Mouse (Mus musculus): ENCODE measurements around the gene Ube2l6. TPM values are rescaled to one million over a fixed set of nuclear protein-coding genes. Genes with fewer than 3 reads are reported as not detected.
A peak's percentile ranks its signal among the peaks of the same experiment; 100 is the strongest.

Gene Ube2l6
- polyA plus RNA-seq, 1 experiment from 2014 or later: 59.4 TPM

- Histone ChIP-seq H3K4me1 (ENCODE audit: control insufficient read depth in 2 of 2, insufficient read depth in 2 of 2, low read length in 2 of 2) (peaks cover 0 to 7% of the 10 kb centered on the region in 2 experiments; a peak in 2 of 4 replicates), H3K27ac (replicated peaks in 1 of 2; ENCODE audit: control insufficient read depth in 1 of 2, insufficient read depth in 1 of 2, low read depth in 2 of 2, low read length in 2 of 2) (no peak overlapping the region), H3K36me3 (ENCODE audit: control insufficient read depth, insufficient read depth, low read length) (no peaks in the 10 kb centered on the region), H3K27me3 (ENCODE audit: control insufficient read depth, insufficient read depth, low read length) (no peaks in the 10 kb centered on the region), H3K4me2 (ENCODE audit: low read length) (no peak overlapping the region), H3K9me3 (ENCODE audit: control insufficient read depth, low read length) (no peaks in the 10 kb centered on the region), H3K4me3 (ENCODE audit: control insufficient read depth in 1 of 2, insufficient read depth in 1 of 2, low read depth in 1 of 2, low read length in 2 of 2) (no peak overlapping the region), H3K9ac (ENCODE audit: low read length) (no peak overlapping the region)
- WGBS: 68% methylated on average over 3 of the region's 3 CpGs
- ATAC-seq (ENCODE audit: insufficient number of reproducible peaks, insufficient read depth, low FRiP score, low read depth): no peak
Measured at GRCm38 (mm10) chr2:84777706-84778105, 20.9 kb upstream of the Ube2l6 start.

GRCm38 (mm10) chr2:84779210-84779609, 19.4 kb upstream of the Ube2l6 start:
- WGBS: 58% methylated on average over 6 of the region's 6 CpGs
- H3K4me2 ChIP-seq (ENCODE audit: low read length): no peak overlapping the region
- ATAC-seq (ENCODE audit: insufficient number of reproducible peaks, insufficient read depth, low FRiP score, low read depth): no peak
- H3K27ac ChIP-seq (replicated peaks in 1 of 2; ENCODE audit: control insufficient read depth in 1 of 2, insufficient read depth in 1 of 2, low read depth in 2 of 2, low read length in 2 of 2): no peak overlapping the region
- no peaks in the 10 kb centered on the region for H3K36me3 ChIP-seq (ENCODE audit: control insufficient read depth, insufficient read depth, low read length)
- no peaks in the 10 kb centered on the region for H3K27me3 ChIP-seq (ENCODE audit: control insufficient read depth, insufficient read depth, low read length)
- H3K4me3 ChIP-seq (ENCODE audit: control insufficient read depth in 1 of 2, insufficient read depth in 1 of 2, low read depth in 1 of 2, low read length in 2 of 2): no peak overlapping the region
- peaks cover 1 to 15% of the 10 kb centered on the region in 2 experiments; a peak in 3 of 4 replicates for H3K4me1 ChIP-seq (ENCODE audit: control insufficient read depth in 2 of 2, insufficient read depth in 2 of 2, low read length in 2 of 2)
- H3K9me3 ChIP-seq (ENCODE audit: control insufficient read depth, low read length): no peaks in the 10 kb centered on the region
- no peak overlapping the region for H3K9ac ChIP-seq (ENCODE audit: low read length)

- Histone ChIP-seq H3K4me3 (ENCODE audit: control insufficient read depth in 1 of 2, insufficient read depth in 1 of 2, low read depth in 1 of 2, low read length in 2 of 2) (no peak overlapping the region), H3K9ac (ENCODE audit: low read length) (no peak overlapping the region), H3K27me3 (ENCODE audit: control insufficient read depth, insufficient read depth, low read length) (no peaks in the 10 kb centered on the region), H3K27ac (replicated peaks in 1 of 2; ENCODE audit: control insufficient read depth in 1 of 2, insufficient read depth in 1 of 2, low read depth in 2 of 2, low read length in 2 of 2) (no peak overlapping the region), H3K4me2 (ENCODE audit: low read length) (no peak overlapping the region), H3K36me3 (ENCODE audit: control insufficient read depth, insufficient read depth, low read length) (no peaks in the 10 kb centered on the region), H3K9me3 (ENCODE audit: control insufficient read depth, low read length) (no peaks in the 10 kb centered on the region), H3K4me1 (ENCODE audit: control insufficient read depth in 2 of 2, insufficient read depth in 2 of 2, low read length in 2 of 2) (peaks cover 6 to 24% of the 10 kb centered on the region in 2 experiments; a peak in 3 of 4 replicates)
- no peak for ATAC-seq (ENCODE audit: insufficient number of reproducible peaks, insufficient read depth, low FRiP score, low read depth)
- whole genome bisulfite sequencing: 54% methylated on average over 1 of the region's 1 CpGs
Measured at GRCm38 (mm10) chr2:84783315-84783714, 15.3 kb upstream of the Ube2l6 start.

- Histone ChIP-seq H3K27me3 (ENCODE audit: control insufficient read depth, insufficient read depth, low read length) (no peaks in the 10 kb centered on the region), H3K36me3 (ENCODE audit: control insufficient read depth, insufficient read depth, low read length) (no peaks in the 10 kb centered on the region), H3K9ac (ENCODE audit: low read length) (no peak overlapping the region), H3K27ac (replicated peaks in 1 of 2; ENCODE audit: control insufficient read depth in 1 of 2, insufficient read depth in 1 of 2, low read depth in 2 of 2, low read length in 2 of 2) (peak overlapping the region; percentile 28 to 56; a peak in 3 of 4 replicates), H3K4me3 (ENCODE audit: control insufficient read depth in 1 of 2, insufficient read depth in 1 of 2, low read depth in 1 of 2, low read length in 2 of 2) (no peak overlapping the region), H3K4me2 (ENCODE audit: low read length) (no peak overlapping the region), H3K9me3 (ENCODE audit: control insufficient read depth, low read length) (no peaks in the 10 kb centered on the region), H3K4me1 (ENCODE audit: control insufficient read depth in 2 of 2, insufficient read depth in 2 of 2, low read length in 2 of 2) (peaks cover 6 to 21% of the 10 kb centered on the region in 2 experiments; a peak in 3 of 4 replicates)
- ATAC-seq (ENCODE audit: insufficient number of reproducible peaks, insufficient read depth, low FRiP score, low read depth): peak; percentile 59; the same call in 1 of the 2 replicates
- whole genome bisulfite sequencing: 35% methylated on average over 3 of the region's 3 CpGs
Measured at GRCm38 (mm10) chr2:84783840-84784566, 14.6 kb upstream of the Ube2l6 start.

- Histone ChIP-seq H3K27ac (replicated peaks in 1 of 2; ENCODE audit: control insufficient read depth in 1 of 2, insufficient read depth in 1 of 2, low read depth in 2 of 2, low read length in 2 of 2) (no peak overlapping the region), H3K36me3 (ENCODE audit: control insufficient read depth, insufficient read depth, low read length) (no peaks in the 10 kb centered on the region), H3K9ac (ENCODE audit: low read length) (no peak overlapping the region), H3K4me3 (ENCODE audit: control insufficient read depth in 1 of 2, insufficient read depth in 1 of 2, low read depth in 1 of 2, low read length in 2 of 2) (no peak overlapping the region), H3K4me2 (ENCODE audit: low read length) (no peak overlapping the region), H3K9me3 (ENCODE audit: control insufficient read depth, low read length) (no peaks in the 10 kb centered on the region), H3K4me1 (ENCODE audit: control insufficient read depth in 2 of 2, insufficient read depth in 2 of 2, low read length in 2 of 2) (peaks cover 11 to 28% of the 10 kb centered on the region in 2 experiments), H3K27me3 (ENCODE audit: control insufficient read depth, insufficient read depth, low read length) (no peaks in the 10 kb centered on the region)
- WGBS: 72% methylated on average over 3 of the region's 3 CpGs
- no peak for ATAC-seq (ENCODE audit: insufficient number of reproducible peaks, insufficient read depth, low FRiP score, low read depth)
Measured at GRCm38 (mm10) chr2:84788316-84788715, 10.3 kb upstream of the Ube2l6 start.

GRCm38 (mm10) chr2:84790418-84790817, 8.2 kb upstream of the Ube2l6 start:
- Histone ChIP-seq H3K9ac (ENCODE audit: low read length) (peak overlapping the region; percentile 38; the same call in 1 of the 2 replicates), H3K27me3 (ENCODE audit: control insufficient read depth, insufficient read depth, low read length) (no peaks in the 10 kb centered on the region), H3K27ac (replicated peaks in 1 of 2; ENCODE audit: control insufficient read depth in 1 of 2, insufficient read depth in 1 of 2, low read depth in 2 of 2, low read length in 2 of 2) (0 out of 4 replicates have a peak overlapping the region, but pooled peaks of 1 of the 2 experiments have one; percentile 14), H3K9me3 (ENCODE audit: control insufficient read depth, low read length) (no peaks in the 10 kb centered on the region), H3K4me3 (ENCODE audit: control insufficient read depth in 1 of 2, insufficient read depth in 1 of 2, low read depth in 1 of 2, low read length in 2 of 2) (no peak overlapping the region), H3K36me3 (ENCODE audit: control insufficient read depth, insufficient read depth, low read length) (no peaks in the 10 kb centered on the region), H3K4me1 (ENCODE audit: control insufficient read depth in 2 of 2, insufficient read depth in 2 of 2, low read length in 2 of 2) (peaks cover 5 to 12% of the 10 kb centered on the region in 2 experiments; a peak in 3 of 4 replicates), H3K4me2 (ENCODE audit: low read length) (no peak overlapping the region)
- no peak for ATAC-seq (ENCODE audit: insufficient number of reproducible peaks, insufficient read depth, low FRiP score, low read depth)
- 41% methylated on average over 9 of the region's 9 CpGs for WGBS

GRCm38 (mm10) chr2:84792516-84792915, 6.1 kb upstream of the Ube2l6 start:
- ATAC-seq (ENCODE audit: insufficient number of reproducible peaks, insufficient read depth, low FRiP score, low read depth): no peak
- Histone ChIP-seq H3K4me3 (ENCODE audit: control insufficient read depth in 1 of 2, insufficient read depth in 1 of 2, low read depth in 1 of 2, low read length in 2 of 2) (no peak overlapping the region), H3K4me2 (ENCODE audit: low read length) (no peak overlapping the region)

More at GRCm38 (mm10) chr2:84792516-84792915, 6.1 kb upstream of the Ube2l6 start:
- no peaks in the 10 kb centered on the region for H3K36me3 ChIP-seq (ENCODE audit: control insufficient read depth, insufficient read depth, low read length)
- no peaks in the 10 kb centered on the region for H3K9me3 ChIP-seq (ENCODE audit: control insufficient read depth, low read length)
- H3K27ac ChIP-seq (replicated peaks in 1 of 2; ENCODE audit: control insufficient read depth in 1 of 2, insufficient read depth in 1 of 2, low read depth in 2 of 2, low read length in 2 of 2): no peak overlapping the region
- no peaks in the 10 kb centered on the region for H3K27me3 ChIP-seq (ENCODE audit: control insufficient read depth, insufficient read depth, low read length)
- no peak overlapping the region for H3K9ac ChIP-seq (ENCODE audit: low read length)
- WGBS: 42% methylated on average over 3 of the region's 3 CpGs
- peaks cover 5 to 7% of the 10 kb centered on the region in 2 experiments; a peak in 2 of 4 replicates for H3K4me1 ChIP-seq (ENCODE audit: control insufficient read depth in 2 of 2, insufficient read depth in 2 of 2, low read length in 2 of 2)
